Mouse (Mus musculus) frontal cortex, postnatal 14 days (tissue): Measurements from ENCODE around the gene Mknk1.

Source experiments
- DNase-seq, 2 experiments: peaks; one replicate each; pipeline ENCODE4 v3.0.0; 2022; ENCODE audit warnings: low spot score in 2 of 2

Gene Mknk1

GRCm38 (mm10) chr4:115846656-115847055 is 7.7 kb downstream of the Mknk1 start:
- DNase-seq = no peak

DNA sequence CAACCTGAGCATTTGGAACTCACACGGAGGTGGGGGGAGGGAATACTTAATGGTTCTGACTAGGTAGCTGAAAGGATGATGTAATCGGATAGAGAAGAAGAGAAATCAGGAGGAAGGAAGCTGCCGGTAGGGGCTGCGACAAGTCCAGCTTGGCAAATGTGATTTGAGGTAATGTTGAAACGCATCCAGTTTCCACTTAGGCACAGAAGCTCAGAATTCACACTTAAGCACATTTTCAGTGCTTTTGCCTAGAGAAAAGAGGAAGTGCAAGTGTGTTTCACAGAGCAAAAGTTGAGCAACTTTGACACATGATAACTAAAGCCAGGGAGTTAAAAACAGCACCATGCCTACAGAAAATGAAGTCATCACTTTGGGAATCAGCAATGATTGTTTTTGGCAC is 8.4 kb downstream of the Mknk1 start:
- no peak for DNase-seq

DNA sequence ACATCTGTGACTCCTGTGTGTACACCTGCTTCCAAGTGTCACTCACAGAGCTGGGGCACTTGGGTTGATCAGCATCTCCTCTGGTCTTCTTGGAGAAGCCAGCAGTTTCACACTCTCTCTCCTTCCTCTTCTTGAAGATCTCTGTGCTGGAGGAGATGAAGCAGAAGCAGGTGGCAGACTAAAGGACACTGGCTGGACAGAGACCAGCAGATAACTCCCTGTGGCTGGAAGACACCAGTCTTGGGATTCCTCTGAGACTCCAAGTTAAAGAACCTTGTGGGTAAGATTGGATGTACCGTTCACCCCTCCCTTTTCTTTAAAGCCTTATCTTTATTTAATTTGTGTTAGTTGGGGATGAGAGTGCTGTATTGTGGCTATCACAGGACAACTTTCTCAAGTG is 9.1 kb downstream of the Mknk1 start:
- DNase-seq = no peak

DNA sequence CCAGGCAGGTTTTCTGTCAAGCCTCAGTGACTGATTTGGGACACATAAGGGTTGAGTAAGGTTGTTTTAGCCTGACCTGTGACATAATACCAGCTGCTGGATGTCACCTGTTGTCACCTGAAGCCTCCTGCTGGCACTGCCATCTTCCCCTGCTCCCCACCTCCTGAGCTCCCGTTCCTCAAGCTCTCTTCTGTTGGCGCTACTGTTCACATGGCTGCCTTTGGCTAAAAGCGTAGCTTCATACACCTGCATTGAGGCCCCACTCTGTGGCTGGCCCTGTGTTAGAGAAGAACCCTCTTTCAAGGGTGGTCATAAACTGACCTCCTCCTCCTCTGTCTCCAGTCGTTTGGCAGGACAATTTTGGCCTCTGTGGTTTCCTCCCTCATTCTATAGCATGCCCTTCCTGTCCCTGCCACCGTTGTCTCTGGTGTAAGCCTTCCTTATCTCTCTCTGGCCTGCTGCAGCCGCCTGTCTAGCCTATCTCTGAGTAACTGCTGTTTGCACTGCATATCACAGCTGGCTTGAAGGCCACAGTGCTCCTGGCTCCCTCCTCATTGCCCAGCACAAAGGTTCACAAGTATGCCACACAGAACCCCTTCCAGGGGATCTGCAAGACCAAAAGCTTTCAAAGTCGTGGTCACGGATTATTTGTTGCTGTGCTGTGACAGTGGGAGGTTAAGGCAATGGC is 10.1 kb downstream of the Mknk1 start:
- no peak for DNase-seq

DNA sequence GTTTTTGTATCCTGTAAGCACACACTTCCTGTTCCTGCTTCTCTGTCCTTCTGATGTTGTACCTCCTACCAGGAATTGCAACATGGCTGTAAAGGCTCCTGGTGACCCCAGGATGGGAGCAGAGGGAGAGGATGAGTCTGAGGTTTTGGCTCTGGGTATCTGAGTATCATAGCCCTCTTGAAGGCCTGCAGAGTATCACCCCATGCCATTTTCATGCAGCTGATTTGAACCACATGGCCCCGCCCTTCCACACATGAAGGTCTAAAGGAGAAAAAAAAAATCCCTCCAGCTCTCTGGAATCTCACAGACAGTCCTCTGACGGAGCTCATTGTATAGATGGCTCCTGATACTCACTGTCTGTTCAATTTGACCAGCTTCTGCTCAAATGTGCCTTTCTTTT is 11.1 kb downstream of the Mknk1 start:
- no peak for DNase-seq

- no peak for DNase-seq
Observed at GRCm38 (mm10) chr4:115850631-115851030, 11.6 kb downstream of the Mknk1 start.

DNA sequence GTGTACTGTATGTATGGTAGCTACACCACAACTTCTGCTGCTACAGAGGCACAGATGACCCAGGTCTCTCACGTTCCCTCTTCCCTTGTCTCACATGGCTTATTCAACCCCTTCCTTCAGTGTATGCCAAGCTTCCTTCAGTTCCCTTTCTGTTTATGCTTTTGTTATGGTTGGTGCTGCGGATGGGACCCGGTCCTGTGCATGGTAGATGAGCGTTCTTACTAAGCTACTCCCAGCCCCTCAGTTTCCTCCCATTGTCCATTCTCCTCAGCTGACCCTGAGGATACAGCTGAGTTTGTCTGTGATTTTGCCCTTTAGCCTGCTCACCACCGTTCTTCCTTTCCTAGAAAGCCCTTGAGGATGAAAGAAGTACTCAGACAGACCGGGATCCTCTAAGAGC is 12.6 kb downstream of the Mknk1 start:
- no peak for DNase-seq

DNA sequence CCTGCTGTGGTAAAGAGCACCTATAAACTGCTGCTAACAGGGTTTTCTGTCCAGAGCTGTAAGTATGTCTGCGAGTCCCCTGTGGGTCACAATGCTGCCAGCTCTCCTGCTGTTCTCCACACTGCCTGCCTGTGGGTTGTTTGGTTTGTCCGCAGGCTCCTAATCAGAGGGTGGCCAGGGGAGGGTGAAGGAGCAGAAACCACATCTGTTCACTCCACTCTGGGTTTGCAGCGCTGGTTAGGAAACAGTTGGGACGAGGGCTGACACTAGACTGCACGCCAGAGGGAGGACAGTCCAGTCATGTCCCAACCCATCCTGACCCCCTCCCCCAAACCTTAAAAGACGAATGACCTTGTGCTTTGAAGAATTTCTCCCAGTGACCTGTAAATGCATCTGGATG is 16.1 kb downstream of the Mknk1 start:
- DNase-seq = no peak

- no peak for DNase-seq
Observed at GRCm38 (mm10) chr4:115855609-115856008, 16.6 kb downstream of the Mknk1 start.

DNA sequence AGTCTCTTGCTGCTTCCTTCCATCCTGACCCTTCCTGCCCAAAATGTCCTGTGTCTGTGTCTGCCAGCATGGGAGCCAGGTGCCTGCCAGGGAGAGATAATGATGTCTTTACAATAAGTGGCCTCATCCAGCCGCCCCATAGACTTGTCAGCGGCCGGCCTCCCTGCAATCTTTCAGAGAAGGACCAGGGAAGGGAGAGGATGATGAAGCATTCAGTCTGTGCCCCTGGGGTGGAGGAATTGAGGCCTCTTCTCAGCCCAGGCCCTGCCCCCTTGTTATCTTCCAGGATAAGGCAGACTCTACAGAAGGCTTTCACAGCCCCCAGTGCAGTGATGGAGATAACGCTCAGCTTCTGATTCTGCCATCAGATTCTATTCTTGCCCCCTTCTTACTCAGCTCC is 17.3 kb downstream of the Mknk1 start:
- DNase-seq = no peak

GRCm38 (mm10) chr4:115857293-115857883 is 18.4 kb downstream of the Mknk1 start:
- DNase-seq = no peak

DNA sequence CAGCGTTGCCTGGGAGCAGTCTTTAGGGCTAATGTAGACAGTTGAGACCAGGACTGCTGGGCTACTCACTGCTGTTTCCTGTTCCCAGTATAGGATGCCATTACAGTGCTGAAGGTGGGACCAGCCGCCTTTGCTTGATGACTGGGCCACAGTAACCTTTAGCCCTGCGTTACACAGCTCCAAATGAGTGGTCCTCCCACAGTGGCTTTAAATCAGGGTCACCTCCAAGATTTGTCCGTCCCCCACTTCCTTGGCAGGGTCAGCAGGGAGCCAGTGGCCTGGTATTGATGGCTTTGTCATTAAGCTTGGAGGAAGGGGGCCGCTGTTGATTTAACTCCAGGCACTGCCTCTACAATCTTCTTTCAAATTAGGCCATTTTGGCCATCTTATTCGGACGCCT is 24.4 kb downstream of the Mknk1 start:
- no peak for DNase-seq

- DNase-seq = no peak
Observed at GRCm38 (mm10) chr4:115863880-115864279, 24.9 kb downstream of the Mknk1 start.

DNA sequence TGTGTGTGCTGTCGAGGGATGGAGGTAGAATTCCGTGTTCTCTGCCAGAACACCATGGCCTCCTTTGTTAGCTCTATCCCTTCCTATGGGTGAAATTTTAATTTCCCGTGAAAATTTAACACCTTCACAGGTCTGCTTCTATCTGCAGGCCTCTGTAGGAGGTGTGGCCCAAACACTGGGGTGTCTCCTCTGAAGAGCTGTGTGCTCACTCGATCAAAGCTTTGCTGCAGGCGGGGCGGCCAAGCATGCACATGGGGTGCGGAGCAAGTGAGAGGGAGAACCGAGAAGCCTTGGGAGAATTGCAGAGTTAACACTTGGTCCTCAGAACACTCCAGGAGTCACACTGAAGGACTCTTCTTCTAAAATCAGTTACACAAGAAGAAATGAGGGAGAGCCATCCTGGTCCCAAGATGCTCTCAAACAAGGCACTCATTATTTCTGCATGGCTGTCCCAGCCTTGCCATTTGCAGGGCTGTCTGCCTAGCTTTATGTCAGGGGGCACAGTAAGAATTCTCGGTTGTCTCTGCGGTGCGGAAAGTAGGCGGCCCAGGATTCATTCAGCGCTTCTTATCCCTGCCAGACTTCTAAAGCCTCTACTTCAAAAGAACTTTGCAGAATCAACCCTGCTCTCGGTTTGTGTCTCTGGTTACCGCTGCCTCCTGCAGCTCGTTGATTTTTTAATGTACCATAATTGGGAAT is 30.7 kb downstream of the Mknk1 start:
- no peak for DNase-seq

DNA sequence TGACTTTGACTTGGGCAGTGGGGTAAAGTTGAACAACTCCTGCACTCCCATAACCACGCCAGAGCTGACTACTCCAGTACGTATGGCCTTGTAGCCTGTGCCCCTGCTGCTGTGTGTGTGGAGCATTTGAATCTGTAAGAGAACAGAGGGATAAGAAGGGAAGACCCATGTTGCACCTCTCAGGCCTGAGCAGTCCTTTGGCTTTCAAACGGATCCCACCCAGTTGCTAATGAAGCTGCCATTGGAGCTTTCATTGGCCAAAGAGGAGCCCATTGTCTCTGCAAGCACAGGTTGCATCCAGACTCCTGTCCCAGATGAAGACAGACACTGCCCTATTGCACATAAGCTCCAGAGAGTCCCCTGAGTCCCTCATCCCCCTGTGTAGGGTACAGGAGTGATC is 34.2 kb downstream of the Mknk1 start:
- no peak for DNase-seq

GRCm38 (mm10) chr4:115878216-115878678 is 39.2 kb downstream of the Mknk1 start:
- no peak for DNase-seq

- DNase-seq = no peak
Observed at GRCm38 (mm10) chr4:115878828-115879227, 39.8 kb downstream of the Mknk1 start.

DNA sequence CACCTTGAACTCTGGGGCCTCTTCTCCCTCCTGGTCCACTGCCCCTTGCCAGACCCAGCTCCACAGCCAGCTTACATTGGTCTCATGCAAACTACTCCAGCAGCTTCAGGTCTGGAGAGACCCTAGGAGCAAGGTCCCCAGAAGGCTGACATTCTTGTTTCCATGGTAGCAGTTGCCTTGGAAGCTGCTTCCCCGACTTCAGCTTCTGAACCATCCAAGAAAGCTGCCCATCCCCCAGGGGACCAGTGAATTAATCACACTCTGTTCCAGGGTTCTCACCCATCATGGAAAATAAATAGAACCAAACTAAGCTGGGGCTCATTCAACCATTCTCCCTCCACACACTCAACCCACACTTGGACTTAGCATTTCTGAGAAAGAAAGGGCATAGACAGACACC is 42.2 kb downstream of the Mknk1 start:
- no peak for DNase-seq

GRCm38 (mm10) chr4:115882195-115882594 is 43.2 kb downstream of the Mknk1 start:
- no peak for DNase-seq

- no peak for DNase-seq
Observed at GRCm38 (mm10) chr4:115884022-115884421, 45.0 kb downstream of the Mknk1 start, which contains the start of gene Kncn. TSS of gene Kncn (plus strand) at chr4:115884400.

GRCm38 (mm10) chr4:115885846-115886245 is 46.8 kb downstream of the Mknk1 start:
- DNase-seq = no peak

DNA sequence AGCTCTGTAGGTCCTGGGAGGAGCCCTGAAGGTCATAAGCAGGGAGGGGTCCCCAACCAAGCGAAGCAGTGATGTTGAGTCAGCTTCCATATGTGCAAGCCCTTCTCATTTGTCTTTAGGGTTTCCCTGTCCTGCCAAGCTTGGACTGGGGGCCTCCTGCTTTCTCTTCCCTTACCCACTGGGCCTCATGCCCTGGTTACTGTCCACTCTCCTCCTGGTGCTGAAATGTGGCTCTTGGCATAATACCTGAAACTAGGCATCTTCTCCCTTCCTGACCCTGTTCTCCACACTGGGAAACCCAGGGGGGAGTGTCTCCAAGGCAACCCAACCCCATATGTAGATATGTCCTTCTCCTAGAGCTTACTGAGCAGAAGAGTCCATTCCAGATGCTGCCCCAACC is 47.9 kb downstream of the Mknk1 start:
- no peak for DNase-seq

DNA sequence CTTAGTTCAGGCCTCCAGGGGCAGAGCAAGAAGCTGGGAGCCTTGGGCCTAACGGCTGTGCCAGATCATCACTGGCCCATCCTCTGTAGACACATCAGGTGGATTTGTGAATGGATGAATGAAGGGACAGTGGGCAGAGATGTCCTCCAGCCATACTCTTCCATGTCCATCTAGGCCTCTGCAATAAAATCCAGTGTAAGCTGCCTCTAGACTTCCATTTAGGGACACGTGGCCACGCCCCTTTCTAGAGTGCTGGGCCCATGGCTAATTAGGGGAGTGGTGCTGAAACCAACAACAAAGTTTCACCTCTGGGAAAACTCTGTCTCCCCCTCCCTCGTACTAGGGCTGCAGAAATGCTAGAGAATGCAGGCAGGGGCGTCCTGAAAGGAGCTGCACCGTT is 51.1 kb downstream of the Mknk1 start:
- no peak for DNase-seq
